Mouse (Mus musculus) heart, embryonic 16.5 days (tissue): ENCODE data around the gene Cryba4. TPM values are rescaled to one million over a fixed set of nuclear protein-coding genes. Genes with fewer than 3 reads are reported as not detected.
A peak's percentile ranks its signal among the peaks of the same experiment; 100 is the strongest.

ENCODE experiments used
- ATAC-seq: fragments of 200-750 bp; cut with Nextera tagmentation; replicated peaks from 2 replicates; pipeline ENCODE4 v1.8.0; 2017; ENCODE audit warnings: moderate number of reproducible peaks; ENCODE audit not compliant: insufficient read depth, low FRiP score; ENCODE audit errors: extremely low read depth
- H3K27ac ChIP-seq: fragments of 300-500 bp; sonication (generic); 2 replicates; pipeline ENCODE4 v1.5.1; 2014; ENCODE audit warnings: mild to moderate bottlenecking, low read length, control low read depth, moderate library complexity
- H3K27me3 ChIP-seq: fragments of 300-500 bp; sonication (generic); 2 replicates; pipeline ENCODE4 v1.6.1; 2014; ENCODE audit warnings: low read length, mixed read lengths; ENCODE audit not compliant: control insufficient read depth, insufficient read depth
- H3K36me3 ChIP-seq: fragments of 300-500 bp; sonication (generic); 2 replicates; pipeline ENCODE4 v1.6.1; 2014; ENCODE audit not compliant: control insufficient read depth, insufficient read depth
- H3K4me1 ChIP-seq: fragments of 300-500 bp; sonication (generic); 2 replicates; pipeline ENCODE4 v1.6.1; 2014; ENCODE audit warnings: low read length, mixed read lengths; ENCODE audit not compliant: control insufficient read depth, insufficient read depth
- H3K4me2 ChIP-seq: fragments of 300-500 bp; sonication (generic); 2 replicates; pipeline ENCODE4 v1.6.1; 2014; ENCODE audit warnings: low read depth, mild to moderate bottlenecking, control low read depth, low read length
- H3K4me3 ChIP-seq: fragments of 300-500 bp; sonication (generic); 2 replicates; pipeline ENCODE4 v1.5.1; 2014; ENCODE audit warnings: mild to moderate bottlenecking, control low read depth, low read length
- H3K9ac ChIP-seq: fragments of 300-500 bp; sonication (generic); 2 replicates; pipeline ENCODE4 v1.6.1; 2014; ENCODE audit warnings: low read length, control low read depth
- H3K9me3 ChIP-seq: fragments of 300-500 bp; sonication (generic); replicated peaks from 2 replicates; pipeline ENCODE4 v1.6.1; 2016; ENCODE audit warnings: low read length; ENCODE audit not compliant: control insufficient read depth
- WGBS: fragments of 180-500 bp; shearing (Covaris S2); extraction: QIAGEN DNeasy Blood & Tissue Kit; methylation state at CpG from one replicate; pipeline ENCODE4 v1.1.7; 2014; 5-methylcytosine and 5-hydroxymethylcytosine counted together
- polyA plus RNA-seq: library from polyadenylated mRNA; unstranded; fragments of >200 nt; fragmentation: Nextera tagmentation; extraction: Ambion mirVana; gene quantifications from 2 replicates; pipeline ENCODE4 v1.2.1, GENCODE M21; 2015

Cryba4 gene
- polyA plus RNA-seq, 1 experiment from 2014 or later: 1.6 TPM

DNA sequence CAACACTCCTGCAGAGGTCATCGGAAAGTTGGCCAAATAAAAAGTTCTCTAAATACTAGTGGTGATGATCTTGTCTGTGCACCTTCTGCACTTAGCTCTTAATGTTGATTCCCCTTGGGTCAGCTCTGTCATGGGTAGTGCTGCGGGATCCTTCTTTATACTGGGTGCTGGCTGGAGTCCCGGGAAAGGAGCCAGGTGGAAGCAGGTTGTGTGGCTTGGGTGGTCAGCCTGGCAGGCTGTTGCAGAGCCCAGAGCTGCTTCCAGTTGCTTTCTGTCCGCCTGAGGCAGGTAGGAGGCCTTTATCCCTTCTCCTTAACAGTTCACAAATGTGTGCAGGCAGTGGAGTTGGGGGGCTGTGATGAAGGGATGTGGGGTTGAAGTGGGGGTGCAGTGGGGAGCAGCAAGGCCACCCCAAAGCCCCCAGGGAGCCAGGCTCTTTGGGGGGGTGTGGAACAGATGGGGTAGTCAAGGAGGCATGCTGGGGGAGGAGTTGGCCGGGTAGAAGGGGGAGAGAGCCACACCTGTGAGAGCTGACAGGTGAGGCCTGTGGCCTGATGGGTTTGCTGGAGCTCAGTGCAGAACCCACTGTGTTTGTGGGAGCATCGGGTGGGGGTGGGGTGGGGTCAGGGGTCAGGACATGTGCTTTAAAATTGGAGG, 29.9 kb upstream of the Cryba4 start:
- ATAC-seq: no peak
- Histone ChIP-seq H3K4me2 (peak overlapping the region; percentile 36; the same call in 1 of the 2 replicates), H3K27me3 (no peaks in the 10 kb centered on the region), H3K4me3 (no peak overlapping the region), H3K4me1 (peaks cover 66% of the 10 kb centered on the region), H3K9ac (no peak overlapping the region; the same call in 1 of the 2 replicates), H3K9me3 (no peaks in the 10 kb centered on the region), H3K27ac (peak overlapping the region; percentile 84), H3K36me3 (no peaks in the 10 kb centered on the region)
- WGBS: 60% methylated on average over 6 of the region's 6 CpGs

DNA sequence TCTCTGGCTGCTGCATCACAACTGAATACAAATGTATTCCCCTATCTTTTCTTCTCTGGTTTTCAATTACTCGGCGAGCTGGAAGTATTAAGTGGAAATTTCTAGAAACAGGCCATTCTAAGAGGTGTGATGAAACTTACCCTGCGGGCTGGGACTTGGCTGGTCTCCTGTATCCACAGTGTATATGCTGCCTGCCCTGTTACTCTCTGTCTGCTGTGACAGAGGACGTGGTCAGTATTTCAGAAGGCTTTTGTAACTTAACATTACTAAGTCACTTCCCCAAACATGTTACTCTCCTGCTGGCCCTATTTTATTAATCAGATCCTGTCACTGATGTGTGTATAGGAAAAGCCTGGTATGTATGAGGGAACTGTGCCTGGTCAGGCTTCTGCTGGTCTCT, 29.4 kb upstream of the Cryba4 start:
- Histone ChIP-seq H3K9me3 (no peaks in the 10 kb centered on the region), H3K4me3 (no peak overlapping the region), H3K4me2 (no peak overlapping the region), H3K9ac (no peak overlapping the region), H3K27me3 (no peaks in the 10 kb centered on the region), H3K36me3 (no peaks in the 10 kb centered on the region), H3K4me1 (peaks cover 66% of the 10 kb centered on the region), H3K27ac (no peak overlapping the region; the same call in 1 of the 2 replicates)
- ATAC-seq: no peak
- 75% methylated on average over 4 of the region's 4 CpGs for WGBS

DNA sequence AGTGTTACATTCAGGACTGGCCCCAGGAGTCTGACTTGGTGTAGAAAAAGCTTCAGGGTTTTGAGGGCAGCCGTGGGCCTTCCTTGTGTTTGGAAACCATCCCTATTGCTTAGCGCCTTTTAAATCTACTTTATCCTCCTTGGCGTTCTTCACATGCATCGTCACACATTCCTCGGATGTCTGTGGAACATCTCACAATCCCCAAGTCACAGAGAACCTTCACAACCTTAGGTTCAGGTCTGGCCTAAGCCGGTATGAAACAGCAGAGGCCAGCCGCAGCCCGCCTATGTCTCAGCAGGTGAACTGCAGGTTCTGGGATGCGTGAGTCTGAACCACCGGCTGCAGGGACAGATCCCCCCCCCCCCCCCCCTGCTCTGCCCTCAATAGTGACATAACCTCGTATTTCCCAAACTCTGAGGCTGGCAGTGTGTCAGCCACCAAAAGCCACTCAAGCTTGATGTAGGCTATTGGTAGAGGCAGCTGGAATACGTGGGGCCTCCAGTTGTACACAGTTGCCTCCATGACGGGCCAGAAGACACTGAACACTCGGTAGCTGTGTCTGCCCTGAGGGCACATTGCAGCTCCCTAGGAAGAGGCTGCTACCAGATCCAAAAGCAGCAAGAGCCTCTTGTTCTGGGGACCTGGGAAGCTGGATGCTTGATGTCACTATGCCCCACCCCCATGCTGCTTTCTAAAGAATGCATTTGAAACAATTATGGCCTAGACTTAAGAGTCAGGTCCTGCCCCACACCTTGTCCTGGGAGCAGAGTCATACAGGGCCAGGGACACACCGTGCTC, 28.7 kb upstream of the Cryba4 start:
- Histone ChIP-seq H3K9me3 (no peaks in the 10 kb centered on the region), H3K9ac (peak overlapping the region; percentile 13; the same call in 1 of the 2 replicates), H3K4me3 (no peak overlapping the region), H3K4me2 (no peak overlapping the region), H3K4me1 (peaks cover 66% of the 10 kb centered on the region), H3K27me3 (no peaks in the 10 kb centered on the region), H3K27ac (peak overlapping the region; percentile 43), H3K36me3 (no peaks in the 10 kb centered on the region)
- no peak for ATAC-seq
- WGBS: 62% methylated on average over 15 of the region's 15 CpGs

DNA sequence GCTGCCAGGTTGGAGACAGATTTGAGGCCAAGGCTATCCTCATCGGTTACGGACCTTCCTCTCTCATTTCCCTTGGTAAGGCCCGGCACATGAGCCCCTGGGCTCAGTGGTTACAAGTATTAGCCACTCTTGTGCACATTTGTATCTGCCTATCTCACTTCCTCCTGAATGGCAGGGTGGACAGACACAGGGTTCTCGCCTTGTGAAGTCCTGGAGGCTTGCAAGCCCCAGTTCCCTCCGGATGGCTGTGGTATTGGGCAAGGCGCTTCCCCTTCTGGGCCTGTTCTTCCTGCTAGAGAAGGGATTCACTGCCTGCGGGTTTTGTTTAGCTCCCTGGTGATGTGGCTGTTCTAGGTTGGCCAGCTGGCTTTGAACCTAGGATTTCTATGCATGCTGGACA, 27.8 kb upstream of the Cryba4 start:
- H3K9me3 ChIP-seq: no peaks in the 10 kb centered on the region
- ATAC-seq: no peak
- no peak overlapping the region for H3K4me3 ChIP-seq
- H3K27me3 ChIP-seq: no peaks in the 10 kb centered on the region
- peak overlapping the region; percentile 43 for H3K27ac ChIP-seq
- WGBS: 63% methylated on average over 7 of the region's 7 CpGs
- H3K4me1 ChIP-seq: peaks cover 60% of the 10 kb centered on the region
- H3K9ac ChIP-seq: peak overlapping the region; percentile 47
- peak overlapping the region; percentile 39 for H3K4me2 ChIP-seq
- no peaks in the 10 kb centered on the region for H3K36me3 ChIP-seq

DNA sequence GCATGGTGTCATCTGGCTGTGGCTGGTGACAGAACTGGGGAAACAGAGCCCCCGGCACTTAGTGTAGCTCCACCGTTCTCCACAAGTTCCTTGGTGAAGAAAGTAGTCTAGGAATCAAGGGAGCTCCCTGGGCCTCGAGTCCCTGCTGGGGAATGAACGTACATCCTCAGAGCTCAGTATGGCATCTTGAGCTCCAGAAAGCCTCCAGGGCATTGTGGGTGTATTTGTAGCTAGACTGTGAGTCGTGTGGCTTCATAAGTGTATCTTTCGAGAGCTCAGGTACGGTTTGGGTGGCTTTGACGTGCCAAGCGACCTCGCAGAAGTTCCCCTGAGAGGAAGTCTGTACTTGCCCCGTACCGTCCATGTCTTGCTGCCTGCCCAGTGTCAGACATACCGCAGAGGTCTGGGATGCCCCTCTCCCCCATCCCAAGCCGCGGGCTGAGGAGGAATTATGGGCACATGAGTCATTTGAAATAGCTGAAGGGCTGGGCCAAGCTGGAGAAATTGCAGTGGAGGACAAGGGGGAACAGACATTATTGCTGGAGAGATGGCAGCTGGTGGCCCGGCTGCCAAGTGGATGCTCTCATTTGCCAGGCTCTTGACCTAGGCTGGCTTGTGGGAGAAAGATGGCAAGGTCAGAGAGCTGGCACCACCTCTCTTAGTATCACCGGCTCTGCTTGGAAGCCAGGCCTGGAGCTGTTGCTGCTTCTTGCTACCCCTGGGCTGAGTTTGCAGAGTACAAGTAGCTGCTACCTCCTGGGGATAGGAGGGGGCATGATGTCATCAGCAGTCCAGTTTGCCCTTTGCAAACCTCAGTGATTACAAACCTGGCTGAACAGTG, 27.1 kb upstream of the Cryba4 start:
- Histone ChIP-seq H3K27me3 (no peaks in the 10 kb centered on the region), H3K27ac (peak overlapping the region; percentile 43), H3K4me2 (peak overlapping the region; percentile 39), H3K4me3 (peak overlapping the region; percentile 7; the same call in 1 of the 2 replicates), H3K36me3 (no peaks in the 10 kb centered on the region), H3K9ac (peak overlapping the region; percentile 53), H3K9me3 (no peaks in the 10 kb centered on the region), H3K4me1 (peaks cover 52% of the 10 kb centered on the region)
- ATAC-seq: no peak
- WGBS: 69% methylated on average over 17 of the region's 17 CpGs

DNA sequence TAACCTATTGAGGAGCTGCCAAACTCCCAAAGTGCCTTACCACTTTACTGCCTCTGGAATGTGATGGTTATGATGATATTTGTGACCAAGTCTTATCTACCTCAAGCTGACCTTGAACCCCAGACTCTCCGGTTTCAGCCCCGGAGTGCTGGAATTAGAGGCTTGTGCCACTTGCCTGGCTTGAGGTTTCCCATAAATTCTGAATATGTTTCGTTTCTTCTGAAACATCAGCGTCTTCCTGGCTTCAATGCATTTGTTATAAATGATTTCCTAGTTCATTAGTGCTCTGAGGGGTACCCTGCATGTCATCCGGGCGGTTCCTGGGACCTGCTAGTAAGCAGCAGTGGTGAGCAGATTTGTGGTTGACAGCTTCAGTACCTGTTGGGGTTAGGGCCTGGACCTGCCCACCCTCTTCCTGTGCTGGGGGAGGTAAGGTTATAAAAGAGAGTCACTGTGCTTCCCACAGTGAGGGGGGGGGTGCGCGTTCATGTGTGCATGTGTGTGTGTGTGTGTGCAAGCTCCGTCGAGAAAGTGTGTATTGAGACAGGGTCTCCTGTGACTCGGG, 25.7 kb upstream of the Cryba4 start:
- H3K4me2 ChIP-seq: peak overlapping the region; percentile 78
- peak overlapping the region; percentile 85 for H3K4me3 ChIP-seq
- H3K27ac ChIP-seq: no peak overlapping the region
- no peaks in the 10 kb centered on the region for H3K27me3 ChIP-seq
- no peak for ATAC-seq
- no peaks in the 10 kb centered on the region for H3K9me3 ChIP-seq
- H3K36me3 ChIP-seq: no peaks in the 10 kb centered on the region
- 80% methylated on average over 11 of the region's 11 CpGs for WGBS
- H3K9ac ChIP-seq: peak overlapping the region; percentile 89; the same call in 1 of the 2 replicates
- peaks cover 38% of the 10 kb centered on the region for H3K4me1 ChIP-seq

DNA sequence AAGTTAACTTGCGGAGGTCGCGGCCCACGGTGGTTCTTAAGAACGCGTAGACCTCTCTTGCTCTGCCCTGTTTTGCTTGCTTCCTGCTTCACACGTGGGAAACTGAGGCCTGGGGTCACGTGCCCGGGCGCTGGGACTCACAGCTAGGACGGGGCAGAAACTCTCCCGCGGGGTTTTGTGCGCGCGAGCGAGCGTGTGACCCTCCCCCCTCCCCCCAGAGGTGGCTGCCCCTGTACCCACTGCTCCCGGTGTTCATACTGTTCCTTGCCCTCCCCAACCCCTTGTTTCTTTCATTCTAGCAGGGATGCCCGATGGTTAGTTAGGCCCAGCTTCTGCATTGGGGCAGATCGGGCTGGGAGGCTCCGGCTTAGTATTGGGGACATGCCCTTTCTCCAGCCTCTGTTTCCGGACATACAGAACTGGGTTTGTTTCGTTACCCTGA, 24.6 kb upstream of the Cryba4 start:
- peak overlapping the region; percentile 89 for H3K9ac ChIP-seq
- peak overlapping the region; percentile 78 for H3K4me2 ChIP-seq
- H3K27me3 ChIP-seq: 0 out of 2 replicates have a peak, but pooled peaks cover 3% of the 10 kb centered on the region
- WGBS: under 1% methylated on average over 24 of the region's 24 CpGs
- peaks cover 33% of the 10 kb centered on the region for H3K4me1 ChIP-seq
- no peaks in the 10 kb centered on the region for H3K36me3 ChIP-seq
- H3K4me3 ChIP-seq: peak overlapping the region; percentile 85
- H3K9me3 ChIP-seq: no peaks in the 10 kb centered on the region
- ATAC-seq: peak; percentile 3
- H3K27ac ChIP-seq: peak overlapping the region; percentile 65

DNA sequence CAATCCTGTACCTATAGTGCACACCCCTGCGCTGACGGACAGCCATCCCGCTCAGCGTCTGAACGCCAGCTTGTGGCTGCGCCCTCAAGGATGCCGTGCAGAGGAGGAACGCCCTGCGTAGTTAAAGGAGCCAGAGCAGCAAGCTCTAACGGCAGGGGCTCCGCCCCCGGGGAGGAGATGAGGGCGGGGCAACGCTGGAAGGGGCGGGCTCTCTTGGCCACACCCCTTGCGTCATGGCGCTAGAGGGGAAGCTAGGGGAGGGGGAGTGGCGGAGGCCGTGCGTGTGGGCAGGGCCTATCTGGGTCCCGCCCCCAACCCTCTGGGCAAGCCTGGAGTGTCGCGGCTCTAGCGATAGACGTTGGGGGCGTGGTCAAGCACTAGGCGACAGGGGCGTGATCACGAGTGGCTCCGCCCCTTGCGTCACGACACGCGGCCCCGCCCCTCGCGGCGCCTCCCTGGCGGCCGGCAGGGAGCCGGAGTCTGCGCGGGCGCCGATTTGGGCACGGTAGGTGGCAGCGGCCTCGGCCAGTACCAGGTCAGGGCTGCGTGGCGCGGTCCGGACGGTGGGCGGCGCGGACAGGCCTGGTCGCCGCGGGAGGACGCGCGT, 24.1 kb upstream of the Cryba4 start, which contains the start of gene Tpst2:
TSS of gene Tpst2 (plus strand) at position 425 of the 607 bp plus-strand sequence.
- Histone ChIP-seq H3K27ac (peak within 1 kb of the TSS; percentile 67), H3K9ac (peak within 1 kb of the TSS; percentile 89), H3K4me1 (peaks cover 30% of the 10 kb centered on the region), H3K9me3 (no peaks in the 10 kb centered on the region), H3K4me2 (peak within 1 kb of the TSS; percentile 82), H3K27me3 (0 out of 2 replicates have a peak, but pooled peaks cover 4% of the 10 kb centered on the region), H3K36me3 (no peaks in the 10 kb centered on the region), H3K4me3 (peak within 1 kb of the TSS; percentile 85)
- ATAC-seq: peak; percentile 96
- under 1% methylated on average over 62 of the region's 62 CpGs for WGBS
